Mouse (Mus musculus) monocyte, adult 2 months (primary cell): ENCODE measurements around the gene Lclat1.

Experiments
- DNase-seq, 2 experiments: peaks; one replicate each; pipeline ENCODE4 v3.0.0; 2022; ENCODE audit warnings: low spot score in 2 of 2, low read depth in 1 of 2

The Lclat1 gene

DNA sequence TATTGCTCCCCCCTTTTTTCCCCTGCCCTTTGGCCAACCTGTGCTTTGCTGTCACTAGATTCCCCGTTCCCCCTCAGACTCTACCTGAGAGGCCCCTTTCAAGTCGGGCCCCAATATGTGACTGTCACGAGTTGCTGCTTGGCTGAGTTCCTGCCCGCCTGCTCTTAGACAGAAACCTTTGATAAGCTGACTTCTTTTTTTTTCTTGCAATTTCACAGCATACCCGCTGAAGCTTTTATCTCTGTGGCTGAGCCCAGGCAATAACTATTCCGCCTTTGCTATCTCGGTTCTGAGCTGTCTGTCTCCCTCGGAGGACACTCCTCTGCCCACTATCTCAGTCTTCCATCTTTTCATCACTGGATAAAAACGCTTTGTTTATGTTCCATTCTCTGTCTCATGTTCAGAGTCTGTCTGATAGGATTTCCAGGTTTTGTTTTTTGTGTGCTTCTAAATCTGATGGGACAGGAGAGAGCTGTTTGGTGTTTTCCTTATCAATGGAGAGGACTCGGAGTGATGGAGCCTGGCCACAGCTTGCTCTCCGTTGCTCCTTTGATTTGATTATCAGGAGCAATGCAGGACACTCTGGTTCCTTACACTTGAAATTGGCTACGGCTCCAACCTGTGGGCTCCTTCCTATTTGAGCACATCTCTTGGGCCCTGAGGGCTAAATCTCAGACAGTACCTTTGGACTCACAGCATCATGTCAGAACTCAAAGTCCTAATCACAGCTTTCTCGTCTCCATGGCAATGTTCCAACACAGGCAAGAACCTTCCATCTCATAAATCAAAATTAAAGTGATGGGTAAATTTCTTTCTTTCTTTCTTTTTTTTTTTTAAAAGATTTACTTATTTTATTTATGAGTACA is 20.5 kb upstream of the Lclat1 start:
- no peak for DNase-seq

DNA sequence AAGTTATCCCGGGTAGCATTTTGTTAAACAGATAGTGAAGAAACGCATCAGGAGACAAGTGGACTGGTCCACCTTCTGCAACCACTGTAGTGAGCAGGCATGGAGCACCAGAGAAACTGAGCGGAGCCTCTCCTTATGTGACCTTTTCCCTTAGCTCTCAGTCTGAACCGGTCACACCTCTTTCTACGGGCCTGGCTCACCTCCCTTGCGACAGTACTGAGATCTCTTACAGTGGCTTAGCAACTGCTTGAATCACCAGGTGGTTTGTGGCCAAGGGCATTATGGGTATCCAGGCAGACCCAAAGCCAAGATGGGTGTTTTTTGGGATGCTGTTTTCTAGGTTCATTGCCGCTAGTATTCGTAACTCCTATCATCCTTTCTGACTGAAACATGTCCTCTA is 16.4 kb upstream of the Lclat1 start:
- no peak for DNase-seq

DNA sequence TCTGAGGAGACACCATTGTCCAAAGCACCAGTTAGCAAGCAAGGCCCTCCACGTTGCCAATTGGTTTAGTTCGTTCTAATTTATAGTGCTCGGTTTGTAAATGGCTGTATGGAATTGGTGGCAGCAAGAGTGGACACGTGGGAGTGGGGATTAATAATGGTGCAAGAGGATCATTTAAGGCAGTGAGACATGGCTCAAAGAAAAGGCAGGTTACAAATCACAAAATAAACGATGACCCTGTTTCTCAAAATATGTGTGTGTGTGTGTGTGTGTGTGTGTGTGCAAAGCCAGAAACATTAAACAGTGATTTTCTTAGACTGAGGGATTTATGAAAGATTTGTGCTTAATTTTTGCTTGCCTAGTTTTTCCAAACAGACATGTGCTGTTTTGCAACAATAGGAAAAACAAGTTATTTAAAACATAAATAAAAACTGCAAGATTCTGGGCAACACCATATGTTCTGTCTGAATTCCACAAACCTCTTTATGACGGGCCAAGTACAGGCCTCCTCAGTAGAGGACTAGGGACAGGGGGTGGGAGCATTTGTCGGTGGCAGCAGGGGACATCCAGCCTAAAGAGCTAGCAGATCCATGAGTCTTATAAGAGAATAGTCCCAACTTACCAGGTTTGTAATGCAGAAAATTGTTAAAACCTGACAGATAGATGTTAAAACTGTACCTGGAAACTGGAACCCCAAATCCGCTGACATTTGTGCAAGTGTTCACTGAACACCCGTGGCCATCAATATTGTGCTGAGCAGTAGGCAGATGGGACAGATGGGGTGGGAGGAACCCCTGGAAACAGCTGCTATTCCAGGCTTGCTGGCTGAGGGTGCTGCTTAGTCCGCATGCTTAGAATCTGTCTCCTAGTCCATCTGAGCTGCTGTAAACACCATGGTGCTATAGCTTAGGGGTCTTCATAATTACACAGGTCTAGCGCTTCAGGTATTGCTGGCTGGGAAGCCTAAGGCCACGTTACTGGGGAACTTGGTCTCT is 15.4 kb upstream of the Lclat1 start:
- DNase-seq: no peak

DNA sequence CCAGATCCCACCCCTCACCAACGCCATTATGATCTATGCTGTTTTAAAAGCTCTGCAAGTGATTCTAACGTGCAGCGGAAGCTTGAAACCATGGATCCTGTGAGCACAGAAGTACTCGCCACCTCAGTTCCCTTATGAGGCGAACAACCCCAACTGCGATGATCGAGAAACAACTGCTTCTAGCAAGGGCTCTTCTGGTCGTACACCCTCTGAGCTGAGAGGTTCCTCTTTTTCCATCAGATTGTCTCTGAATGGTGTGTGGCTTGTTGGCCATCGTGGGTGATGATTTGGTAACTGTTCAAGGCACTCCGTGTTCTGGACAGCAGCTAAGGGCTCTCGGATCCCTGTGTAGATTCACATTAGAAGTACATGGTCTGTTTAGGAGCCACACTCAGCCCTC is 12.7 kb upstream of the Lclat1 start:
- peak in 1 of 2 experiments; percentile 26 for DNase-seq

DNA sequence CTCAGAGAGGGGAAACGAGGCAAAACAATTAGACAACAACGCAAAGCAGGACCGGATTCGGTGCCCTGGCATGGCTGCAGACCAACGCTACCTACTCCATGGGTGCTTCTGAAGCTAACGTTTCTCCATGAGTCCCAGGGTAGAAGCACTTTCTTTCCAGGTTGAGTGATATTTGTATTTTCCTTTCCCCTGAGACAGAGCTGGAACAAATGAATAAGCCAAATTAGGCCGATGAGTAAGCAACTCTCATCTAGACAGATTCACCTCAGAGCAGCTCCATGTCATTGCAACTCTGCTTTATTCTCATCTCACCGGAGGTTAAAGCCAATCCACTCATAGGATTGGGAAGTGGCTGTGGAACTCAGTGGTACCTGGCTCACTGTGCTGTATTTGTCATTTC is 12.2 kb upstream of the Lclat1 start:
- DNase-seq: no peak

DNA sequence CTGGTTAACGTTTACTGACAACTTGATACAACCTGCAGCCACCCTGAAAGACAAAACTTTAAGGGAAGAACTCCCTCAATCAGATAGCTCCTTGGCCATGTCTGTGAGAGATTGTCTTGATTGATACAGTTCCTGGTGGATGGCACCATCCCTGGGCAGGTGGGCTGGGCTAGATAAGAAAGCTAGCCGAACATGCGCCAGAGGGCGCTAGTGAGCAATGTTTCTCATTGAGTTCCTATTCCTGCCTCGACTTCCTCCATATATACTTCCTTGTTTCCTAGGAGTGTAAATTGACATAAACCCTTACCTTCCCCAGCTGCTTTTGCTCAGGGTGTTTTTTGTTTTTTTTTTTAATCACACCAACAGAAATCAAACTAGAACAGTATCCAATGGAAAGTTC is 11.3 kb upstream of the Lclat1 start:
- DNase-seq: peak in 1 of 2 experiments; percentile 40

DNA sequence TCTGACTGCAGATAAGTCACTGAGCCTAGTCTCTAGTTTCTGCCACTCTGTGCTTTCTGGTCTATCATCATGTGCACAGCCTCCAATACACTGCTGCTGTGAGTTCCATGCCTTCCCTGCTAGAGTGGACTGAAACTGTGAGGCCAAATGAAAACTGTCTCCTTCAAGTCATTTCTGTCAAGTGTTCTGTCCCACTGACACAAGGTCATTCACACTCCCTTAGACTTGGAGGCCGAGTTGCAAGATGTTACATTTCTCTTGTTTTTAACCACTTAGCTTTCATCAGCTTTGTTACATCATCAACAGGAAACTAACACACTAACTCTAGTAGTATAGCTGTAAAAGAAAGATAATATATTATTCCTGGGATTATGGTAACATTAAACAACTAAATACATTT is 9.1 kb upstream of the Lclat1 start:
- DNase-seq: no peak

DNA sequence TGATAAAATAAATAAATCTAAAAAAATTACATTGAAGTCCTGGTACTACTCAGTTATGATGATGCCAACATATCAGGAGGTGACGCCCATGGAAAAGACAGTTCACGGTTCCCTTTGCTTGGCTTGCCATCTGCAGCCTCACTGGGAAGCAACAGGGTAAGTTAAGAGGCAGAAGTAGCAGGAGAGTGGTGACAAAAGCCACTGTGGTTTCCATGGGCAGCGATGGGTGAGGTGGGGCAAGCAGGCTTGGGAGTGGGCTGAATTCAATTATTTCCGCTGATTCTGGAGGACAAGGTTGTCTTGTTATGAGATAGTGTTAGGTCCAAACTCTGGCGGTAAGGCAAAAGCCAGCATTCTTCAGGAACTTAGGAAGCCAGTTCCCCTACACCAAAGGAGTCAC is 7.4 kb upstream of the Lclat1 start:
- DNase-seq: no peak

DNA sequence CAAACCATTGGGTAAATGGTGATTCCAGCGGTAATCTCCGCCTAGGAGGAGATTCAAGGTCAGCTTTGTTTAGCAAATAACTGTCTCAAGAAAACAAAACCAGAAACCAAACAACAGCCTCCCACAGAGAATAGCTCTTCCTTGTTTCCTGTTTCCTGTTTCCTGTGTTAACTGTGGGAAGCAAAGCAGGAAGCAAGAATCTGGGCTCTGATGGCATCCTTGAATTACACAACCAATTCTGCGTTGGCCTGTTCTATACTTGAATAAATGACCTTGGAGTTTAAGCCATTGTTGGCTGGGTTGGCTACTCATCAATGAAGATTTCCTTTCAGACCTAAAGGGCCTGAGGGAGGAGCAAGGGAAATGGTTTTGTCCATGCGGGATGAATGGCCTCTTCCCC is 5.2 kb upstream of the Lclat1 start:
- no peak for DNase-seq

DNA sequence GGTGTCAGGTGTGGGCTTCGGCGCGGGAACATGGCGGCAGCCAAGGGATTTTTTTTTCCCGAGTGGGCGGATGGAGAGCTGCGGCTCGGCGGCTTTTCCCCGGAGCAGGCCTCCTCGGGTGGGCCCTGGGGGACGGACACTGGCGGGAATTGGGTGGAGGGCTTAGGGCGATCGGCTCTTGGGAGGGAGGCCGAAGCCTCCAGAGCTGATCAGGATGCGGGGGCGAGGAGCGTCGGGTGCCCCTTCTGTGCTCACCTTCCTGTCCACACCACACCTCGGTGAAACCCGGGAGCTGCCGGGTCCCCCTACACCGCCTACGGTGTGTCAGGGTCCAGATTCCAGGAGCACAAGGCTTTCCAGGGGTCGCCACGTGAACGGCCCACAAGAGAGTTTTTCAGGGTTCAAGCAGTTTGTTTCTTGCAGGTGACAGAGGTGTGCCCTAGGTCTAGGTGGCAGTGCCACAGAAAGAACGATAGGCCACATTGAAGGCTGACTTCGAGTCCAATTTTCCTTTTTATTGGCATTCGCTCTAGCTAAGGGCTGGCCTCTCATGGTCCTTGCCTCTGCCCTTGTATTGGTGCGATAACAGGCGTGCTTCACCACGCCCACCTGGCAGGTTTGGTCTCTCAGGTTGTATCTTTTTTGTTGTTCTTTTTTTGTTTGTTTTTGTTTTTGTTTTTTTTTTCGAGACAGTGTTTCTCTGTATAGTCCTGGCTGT is 544 bp downstream of the Lclat1 start:
- no peak for DNase-seq

DNA sequence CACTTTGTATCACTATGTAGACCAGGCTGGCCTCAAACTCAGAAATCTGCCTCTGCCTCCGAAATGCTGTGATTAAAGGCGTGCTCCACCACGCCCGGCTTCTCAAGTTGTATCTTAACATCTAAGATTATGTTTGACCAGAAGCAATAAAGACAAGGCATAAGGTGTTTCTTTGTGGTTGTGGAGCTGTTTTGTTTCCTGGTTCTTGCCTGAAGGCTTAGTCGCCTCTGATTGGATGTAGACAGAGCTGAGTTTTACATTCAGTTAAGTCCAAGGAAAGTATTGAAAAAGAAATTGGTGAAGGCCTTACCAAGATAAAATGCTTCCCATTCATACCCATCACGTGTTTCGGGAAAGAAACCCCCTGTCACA is 1.1 kb downstream of the Lclat1 start:
- no peak for DNase-seq

DNA sequence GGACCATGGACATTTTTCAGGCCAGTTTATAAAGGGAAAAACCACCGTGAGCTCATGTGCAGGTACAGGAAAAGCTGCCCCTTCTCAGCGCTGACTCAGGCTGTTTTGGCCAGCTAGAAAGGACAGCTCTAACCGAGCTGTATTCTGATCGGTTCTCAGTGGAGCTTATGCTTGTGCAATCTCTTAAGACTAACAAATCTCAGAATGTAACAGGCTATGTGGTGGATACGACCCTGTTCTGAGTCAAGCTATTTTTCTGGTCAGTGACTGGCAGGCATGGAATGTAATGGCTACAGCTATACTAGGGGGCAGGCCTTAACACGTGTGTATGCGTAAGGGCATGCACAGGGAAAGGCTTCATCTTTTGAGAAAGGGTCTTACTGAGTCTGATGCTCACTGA is 4.3 kb downstream of the Lclat1 start:
- DNase-seq: no peak

DNA sequence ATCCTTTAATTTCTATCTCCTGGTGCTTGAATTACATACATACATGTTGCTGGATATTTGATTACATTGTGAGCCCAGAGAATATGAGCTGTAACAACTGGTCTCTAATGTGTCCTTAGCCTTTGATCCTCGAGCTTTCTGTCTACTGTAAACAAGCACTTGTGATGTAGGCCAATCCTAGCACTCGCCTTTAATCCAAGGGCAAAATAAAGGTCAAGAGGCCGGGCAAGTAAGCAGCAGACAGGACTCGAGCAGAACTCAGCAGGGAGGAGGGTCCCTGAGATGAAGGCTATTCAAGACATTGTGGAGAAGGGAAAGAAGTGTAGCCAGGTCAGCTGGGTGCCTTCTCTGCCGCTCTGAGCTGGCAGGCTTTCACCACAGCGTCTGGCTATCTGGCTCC is 4.8 kb downstream of the Lclat1 start:
- DNase-seq: no peak

DNA sequence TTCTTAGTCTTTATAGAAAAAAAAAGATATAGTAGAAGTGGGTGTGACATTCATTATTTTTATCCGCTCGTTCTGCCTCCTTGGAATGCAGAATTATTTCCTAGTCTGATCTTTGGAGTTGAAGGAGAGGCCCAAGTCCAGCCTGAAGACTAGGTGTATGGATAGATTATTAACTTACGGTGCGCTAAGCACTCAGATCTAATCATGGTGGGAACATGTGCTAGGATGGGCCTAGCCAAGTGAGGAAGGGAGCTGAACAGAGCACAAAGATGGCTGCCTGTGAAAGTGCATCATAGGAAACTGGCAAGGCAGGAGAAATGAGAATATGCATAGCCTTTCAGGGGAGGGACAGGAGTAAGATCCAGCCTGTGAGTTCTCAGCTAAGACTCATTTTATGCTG is 5.4 kb downstream of the Lclat1 start:
- no peak for DNase-seq

DNA sequence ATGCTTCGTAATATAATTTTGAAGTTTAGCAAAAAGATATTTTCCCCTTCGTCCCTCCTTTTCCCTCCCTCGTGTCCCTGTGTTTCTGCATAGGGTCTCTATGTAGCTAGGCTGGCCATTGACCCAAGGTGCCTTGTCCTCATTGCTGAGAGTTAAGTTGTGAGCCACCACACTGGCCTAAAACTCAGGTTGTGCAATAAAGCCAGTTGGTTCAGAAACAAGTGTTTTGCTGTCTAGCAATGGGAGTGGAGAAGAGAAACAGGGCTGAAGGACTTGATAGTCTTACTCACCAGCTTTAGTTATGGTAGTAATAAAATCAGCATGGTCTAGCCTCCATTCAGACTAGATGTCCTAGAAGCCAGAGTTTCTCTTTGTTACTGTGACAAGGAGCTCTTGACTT is 10.3 kb downstream of the Lclat1 start:
- no peak for DNase-seq

DNA sequence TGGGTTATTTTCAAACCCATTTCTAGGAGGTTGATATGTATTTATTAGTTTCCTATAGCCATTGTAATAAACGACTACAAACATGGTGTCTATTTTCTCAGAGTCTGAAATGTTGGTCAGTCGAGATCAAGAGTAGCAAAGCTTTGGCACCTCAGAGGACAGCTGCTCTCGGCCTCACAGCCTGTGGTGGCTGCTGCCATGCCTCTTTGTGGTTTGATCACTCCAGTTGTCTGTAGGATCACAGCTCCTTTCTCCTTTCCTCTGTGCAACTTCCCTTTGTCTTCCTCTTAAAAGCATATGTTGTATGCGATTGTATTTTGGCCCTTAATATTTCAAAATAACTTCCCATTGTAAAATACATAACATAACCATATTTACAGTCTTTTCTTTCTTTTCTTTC is 10.9 kb downstream of the Lclat1 start:
- DNase-seq: no peak

DNA sequence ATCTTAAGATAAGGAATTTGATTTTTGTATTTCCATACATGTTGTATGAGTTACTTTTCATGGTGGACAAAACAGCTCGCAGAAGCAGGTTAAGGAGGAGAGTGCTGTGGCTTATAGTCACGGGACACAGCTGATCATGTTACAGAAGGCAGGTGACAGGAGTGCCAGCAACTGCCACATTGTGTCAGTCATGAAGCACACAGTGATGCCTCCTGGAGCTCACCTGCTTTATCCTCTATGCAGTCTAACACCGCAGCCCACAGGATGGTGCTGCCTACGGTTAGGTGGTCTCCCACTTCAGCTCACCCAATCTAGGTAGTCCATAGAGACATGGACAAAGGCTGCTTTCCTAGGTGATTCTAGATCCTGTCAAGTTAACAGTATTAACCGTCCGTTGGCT is 11.4 kb downstream of the Lclat1 start:
- no peak for DNase-seq

DNA sequence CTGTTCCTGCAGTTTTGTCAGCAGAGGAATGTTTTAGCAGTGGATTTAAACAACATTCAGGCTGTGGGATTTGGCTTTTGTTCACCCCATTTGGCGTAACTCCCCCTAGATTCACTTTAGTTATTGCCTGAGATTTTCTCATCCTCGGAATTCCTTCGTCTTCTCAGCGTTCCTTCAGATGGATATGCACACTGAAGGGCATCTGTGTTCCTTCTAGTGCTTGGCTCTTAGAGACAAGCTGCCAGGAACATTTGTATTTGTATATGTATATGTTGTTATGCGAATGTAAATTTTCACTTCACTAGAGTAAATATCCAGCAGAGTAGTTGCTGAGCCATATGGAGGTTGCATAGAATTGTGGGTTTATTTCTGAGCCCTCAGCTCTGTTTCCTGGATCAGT is 12.8 kb downstream of the Lclat1 start:
- no peak for DNase-seq

DNA sequence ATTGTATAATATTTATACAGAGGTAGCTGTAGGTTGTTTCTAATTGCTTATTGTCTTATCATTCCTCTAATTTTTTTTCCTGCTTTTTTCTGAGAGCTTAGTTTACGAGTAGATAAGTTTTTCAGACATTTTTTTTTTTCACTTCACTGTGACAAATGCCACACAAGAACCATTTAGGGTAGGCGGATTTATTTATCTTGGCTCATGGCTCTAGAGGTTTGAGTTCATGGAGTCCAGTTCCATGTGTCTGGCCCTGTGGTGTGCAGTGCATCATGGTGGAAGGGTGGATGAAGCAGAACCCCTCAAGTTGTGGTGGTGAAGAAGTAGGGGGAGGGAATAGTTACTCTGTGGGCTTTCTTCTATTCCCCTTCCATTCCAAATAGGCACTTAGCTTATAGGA is 13.9 kb downstream of the Lclat1 start:
- DNase-seq: no peak

DNA sequence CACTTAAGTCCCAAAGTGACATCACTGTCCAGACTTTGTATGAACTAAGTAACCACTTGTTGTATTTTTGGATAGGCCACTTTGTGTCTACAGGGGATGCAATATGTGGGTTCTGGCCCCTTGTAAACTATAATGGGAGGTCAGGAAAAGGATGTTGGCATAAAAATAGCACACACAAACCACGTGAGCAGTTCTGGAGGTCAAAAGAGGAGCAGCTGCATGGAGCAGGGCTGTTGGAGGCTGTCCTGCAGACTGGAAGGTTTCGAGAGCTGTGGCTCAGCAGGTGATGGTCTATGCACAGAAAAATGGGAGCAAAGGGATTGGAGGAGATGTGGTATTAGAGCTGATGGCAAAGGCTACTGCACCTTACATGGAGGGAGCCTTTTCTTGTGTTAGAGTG is 18.6 kb downstream of the Lclat1 start:
- DNase-seq: no peak

DNA sequence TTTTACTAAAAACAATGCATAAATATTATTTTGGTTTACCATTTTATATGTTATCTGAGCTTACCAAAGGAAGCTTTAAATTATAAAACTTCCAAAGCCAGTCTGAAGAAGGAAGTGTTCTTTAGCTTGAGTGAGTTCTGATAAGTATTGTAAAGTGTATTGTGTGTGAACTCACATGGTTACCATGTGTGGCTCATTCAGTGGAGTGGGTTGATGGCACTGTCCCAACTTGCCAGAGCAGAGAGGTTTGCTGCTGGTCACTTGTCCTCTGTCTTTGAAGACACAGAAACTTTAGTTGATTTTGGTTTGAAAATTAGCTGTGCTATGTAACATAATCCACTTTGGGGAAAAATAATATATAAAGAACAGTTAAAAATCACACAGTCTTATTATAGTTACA is 19.1 kb downstream of the Lclat1 start:
- DNase-seq: no peak
